Mouse (Mus musculus) MEL (cell line): ENCODE data around the gene Tsga10. TPM values are rescaled to one million over a fixed set of nuclear protein-coding genes. Genes with fewer than 3 reads are reported as not detected.

Source experiments
- DNase-seq: peaks from one replicate; pipeline ENCODE4 v3.0.0; 2011; ENCODE audit warnings: low read depth, low spot score
- H3K27ac ChIP-seq: 2 replicates; pipeline ENCODE4 v1.5.1; 2012; ENCODE audit warnings: low read depth, mild to moderate bottlenecking, control low read depth, low read length, moderate library complexity; ENCODE audit not compliant: control insufficient read depth
- H3K27me3 ChIP-seq, 2 experiments: fragments of 150-350 bp in 1 of 2; sonication (generic) in 1 of 2; 2 replicates each; pipeline ENCODE4 v1.6.1; 2012; ENCODE audit warnings: low read length in 2 of 2, mild to moderate bottlenecking in 2 of 2, improper control_type of control experiment in 1 of 2, moderate library complexity in 1 of 2; ENCODE audit not compliant: insufficient read depth in 2 of 2, control insufficient read depth in 1 of 2
- H3K36me3 ChIP-seq, 2 experiments: 2 replicates each; pipeline ENCODE4 v1.6.1; 2012 to 2014; ENCODE audit warnings: low read length in 2 of 2, improper control_type of control experiment in 1 of 2, inconsistent platforms in 1 of 2, mild to moderate bottlenecking in 1 of 2; ENCODE audit not compliant: insufficient read depth in 2 of 2, control insufficient read depth in 1 of 2
- H3K4me1 ChIP-seq, 2 experiments: fragments of 150-350 bp in 1 of 2; sonication (generic) in 1 of 2; 2 replicates each; pipeline ENCODE4 v1.6.1; 2012; ENCODE audit warnings: low read length in 2 of 2, improper control_type of control experiment in 1 of 2, mild to moderate bottlenecking in 1 of 2; ENCODE audit not compliant: insufficient read depth in 2 of 2, control insufficient read depth in 1 of 2
- H3K4me3 ChIP-seq, 2 experiments: fragments of 150-350 bp in 1 of 2; sonication (generic) in 1 of 2; 2 replicates each; pipeline ENCODE4 v1.5.1; 2012; ENCODE audit warnings: low read depth in 2 of 2, low read length in 2 of 2, mild to moderate bottlenecking in 2 of 2, moderate library complexity in 2 of 2, control low read depth in 1 of 2, improper control_type of control experiment in 1 of 2; ENCODE audit not compliant: control insufficient read depth in 1 of 2, insufficient read depth in 1 of 2
- H3K79me2 ChIP-seq: 2 replicates; pipeline ENCODE4 v1.6.1; 2012; ENCODE audit warnings: mild to moderate bottlenecking, low read length, moderate library complexity; ENCODE audit not compliant: control insufficient read depth, poor library complexity, insufficient read depth
- H3K9ac ChIP-seq: 2 replicates; pipeline ENCODE4 v1.6.1; 2012; ENCODE audit warnings: low read depth, mild to moderate bottlenecking, control low read depth, low read length, moderate library complexity; ENCODE audit not compliant: control insufficient read depth, poor library complexity, severe bottlenecking
- H3K9me3 ChIP-seq: fragments of 150-350 bp; sonication (generic); replicated peaks from 2 replicates; pipeline ENCODE4 v1.6.1; 2012; ENCODE audit warnings: mild to moderate bottlenecking, low read length, improper control_type of control experiment, moderate library complexity; ENCODE audit not compliant: insufficient read depth
- CHD2 ChIP-seq: IDR thresholded peaks from 2 replicates; pipeline ENCODE4 v1.6.1; 2011; ENCODE audit warnings: low read length, improper control_type of control experiment
- ELF1 ChIP-seq: IDR thresholded peaks from 2 replicates; pipeline ENCODE4 v1.6.1; 2014; ENCODE audit warnings: low read depth, mild to moderate bottlenecking, inconsistent platforms, low read length, improper control_type of control experiment, moderate library complexity
- GABPA ChIP-seq: IDR thresholded peaks from 2 replicates; pipeline ENCODE4 v1.6.1; 2012; ENCODE audit warnings: low read depth, mild to moderate bottlenecking, inconsistent platforms, low read length, improper control_type of control experiment, moderate library complexity
- GATA1 ChIP-seq: IDR thresholded peaks from 2 replicates; pipeline ENCODE4 v1.6.1; 2011; ENCODE audit warnings: low read depth, low read length, improper control_type of control experiment
- HCFC1 ChIP-seq: IDR thresholded peaks from 2 replicates; pipeline ENCODE4 v1.6.1; 2012; ENCODE audit warnings: low read depth, mild to moderate bottlenecking, inconsistent platforms, low read length, improper control_type of control experiment, moderate library complexity
- JUND ChIP-seq: IDR thresholded peaks from 2 replicates; pipeline ENCODE4 v1.6.1; 2011; ENCODE audit warnings: low read depth, mild to moderate bottlenecking, improper control_type of control experiment, low read length
- KAT2A ChIP-seq: conservative IDR thresholded peaks from 2 replicates; pipeline ENCODE4 v1.6.1; 2012; ENCODE audit warnings: low read depth, low read length, improper control_type of control experiment, inconsistent platforms
- MEF2A ChIP-seq: IDR thresholded peaks from 2 replicates; pipeline ENCODE4 v1.6.1; 2014; ENCODE audit warnings: low read depth, mild to moderate bottlenecking, inconsistent platforms, low read length, improper control_type of control experiment; ENCODE audit not compliant: poor library complexity, insufficient replicate concordance, severe bottlenecking; ENCODE audit errors: extremely low read depth
- NELFE ChIP-seq: IDR thresholded peaks from 2 replicates; pipeline ENCODE4 v1.6.1; 2011; ENCODE audit warnings: low read depth, low read length, improper control_type of control experiment
- RCOR1 ChIP-seq: IDR thresholded peaks from 2 replicates; pipeline ENCODE4 v1.6.1; 2012; ENCODE audit warnings: low read depth, mild to moderate bottlenecking, inconsistent platforms, low read length, improper control_type of control experiment
- SIN3A ChIP-seq: IDR thresholded peaks from 2 replicates; pipeline ENCODE4 v1.6.1; 2012; ENCODE audit warnings: low read length, improper control_type of control experiment, inconsistent platforms
- SMC3 ChIP-seq: IDR thresholded peaks from 2 replicates; pipeline ENCODE4 v1.6.1; 2011; ENCODE audit warnings: low read depth, low read length, improper control_type of control experiment
- TAL1 ChIP-seq: IDR thresholded peaks from 2 replicates; pipeline ENCODE4 v1.6.1; 2012; ENCODE audit warnings: mild to moderate bottlenecking, inconsistent platforms, low read length, moderate library complexity, mixed read lengths
- UBTF ChIP-seq: IDR thresholded peaks from 2 replicates; pipeline ENCODE4 v1.6.1; 2012; ENCODE audit warnings: low read depth, mild to moderate bottlenecking, inconsistent platforms, low read length, improper control_type of control experiment, moderate library complexity, borderline replicate concordance; ENCODE audit not compliant: insufficient read depth
- USF2 ChIP-seq, 2 experiments: IDR thresholded peaks; 2 replicates each; pipeline ENCODE4 v1.6.1; 2011 to 2012; ENCODE audit warnings: improper control_type of control experiment in 2 of 2, low read length in 2 of 2, borderline replicate concordance in 1 of 2, inconsistent platforms in 1 of 2, low read depth in 1 of 2, mild to moderate bottlenecking in 1 of 2; ENCODE audit not compliant: insufficient read depth in 1 of 2
- ZC3H11A ChIP-seq: IDR thresholded peaks from 2 replicates; pipeline ENCODE4 v1.6.1; 2012; ENCODE audit warnings: low read depth, mild to moderate bottlenecking, inconsistent platforms, low read length, improper control_type of control experiment
- polyA plus RNA-seq, 2 experiments: library from polyadenylated mRNA; stranded (reverse) in 1 of 2; unstranded in 1 of 2; fragments of >175 nt in 1 of 2; fragments of >200 nt in 1 of 2; gene quantifications; 2 replicates each; pipeline versions ENCODE4 v1.2.1 to v1.2.4; 2012; ENCODE audit warnings: low replicate concordance in 2 of 2, low read depth in 1 of 2; ENCODE audit not compliant: insufficient read length in 2 of 2, insufficient read depth in 1 of 2, missing spikeins in 1 of 2
- total RNA-seq: library from RNA; depleted of rRNA; stranded (reverse); fragments of 300-350 nt; gene quantifications from 2 replicates; pipeline ENCODE4 v1.2.3, GENCODE M21; 2012

Gene Tsga10
- total and polyA plus RNA-seq, 3 experiments: 0.35 to 0.64 TPM; not detected in 1

DNA sequence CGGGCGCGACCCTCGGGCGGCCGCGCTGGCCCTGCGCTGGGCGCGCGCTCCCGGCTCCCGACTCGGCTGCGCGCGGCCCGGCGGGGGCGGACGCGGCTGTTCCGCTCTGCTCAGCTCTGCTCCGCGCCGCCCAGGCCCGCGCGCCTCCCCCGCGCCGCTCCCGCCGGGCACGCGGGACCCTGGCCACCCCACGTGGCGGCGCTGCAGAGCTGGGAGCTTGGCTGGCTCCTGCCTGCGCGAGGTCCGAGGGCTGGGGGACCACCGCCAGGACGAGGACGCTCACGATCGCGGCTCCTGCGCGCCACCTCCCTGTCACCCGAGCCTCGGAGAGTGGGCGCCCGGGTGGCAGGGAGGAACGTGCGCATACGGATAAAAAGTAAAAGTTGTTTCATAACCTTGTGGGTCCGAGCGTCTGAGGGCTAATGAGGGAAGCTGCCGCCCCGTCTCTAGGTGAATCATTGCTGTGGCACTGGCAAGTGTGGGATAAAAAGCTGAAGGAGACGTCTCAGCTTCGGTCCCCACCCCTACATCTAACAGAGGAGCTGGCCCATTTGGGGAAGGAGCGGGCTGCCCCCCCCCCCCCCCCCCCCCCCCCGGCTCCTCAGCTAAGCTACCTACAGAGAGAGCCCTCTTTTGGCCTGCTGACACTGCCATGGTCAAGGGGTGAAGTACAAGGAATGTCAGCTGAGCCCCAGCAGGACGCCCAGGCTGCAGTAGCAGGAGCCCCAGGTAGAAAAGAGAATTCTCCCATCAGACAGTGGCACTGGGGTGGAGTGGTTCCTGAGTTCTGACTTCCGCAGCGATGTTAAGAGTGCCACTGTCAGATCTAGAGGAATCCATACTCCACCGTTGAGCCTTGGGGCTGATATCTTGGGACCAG lies 146.2 kb downstream of the Tsga10 start, which contains the start of gene 2010300C02Rik:
Gene 2010300C02Rik (minus strand): TSS at position 325 of the 880 bp plus-strand sequence.
- H3K4me1 ChIP-seq: no peaks in the 10 kb centered on the region
- no peaks in the 10 kb centered on the region for H3K9me3 ChIP-seq
- no peak within 1 kb of the TSS for H3K27ac ChIP-seq
- no peak for DNase-seq
- no peak within 1 kb of the TSS for H3K4me3 ChIP-seq
- no peaks in the 10 kb centered on the region for H3K36me3 ChIP-seq
- TF ChIP-seq GABPA (no peak), GATA1 (no peak), SIN3A (no peak), ELF1 (no peak), MEF2A (no peak)
- no peak within 1 kb of the TSS for H3K9ac ChIP-seq
- no peaks in the 10 kb centered on the region for H3K79me2 ChIP-seq
- peaks cover 5 to 11% of the 10 kb centered on the region in 2 experiments; a peak in 3 of 4 replicates for H3K27me3 ChIP-seq

DNA sequence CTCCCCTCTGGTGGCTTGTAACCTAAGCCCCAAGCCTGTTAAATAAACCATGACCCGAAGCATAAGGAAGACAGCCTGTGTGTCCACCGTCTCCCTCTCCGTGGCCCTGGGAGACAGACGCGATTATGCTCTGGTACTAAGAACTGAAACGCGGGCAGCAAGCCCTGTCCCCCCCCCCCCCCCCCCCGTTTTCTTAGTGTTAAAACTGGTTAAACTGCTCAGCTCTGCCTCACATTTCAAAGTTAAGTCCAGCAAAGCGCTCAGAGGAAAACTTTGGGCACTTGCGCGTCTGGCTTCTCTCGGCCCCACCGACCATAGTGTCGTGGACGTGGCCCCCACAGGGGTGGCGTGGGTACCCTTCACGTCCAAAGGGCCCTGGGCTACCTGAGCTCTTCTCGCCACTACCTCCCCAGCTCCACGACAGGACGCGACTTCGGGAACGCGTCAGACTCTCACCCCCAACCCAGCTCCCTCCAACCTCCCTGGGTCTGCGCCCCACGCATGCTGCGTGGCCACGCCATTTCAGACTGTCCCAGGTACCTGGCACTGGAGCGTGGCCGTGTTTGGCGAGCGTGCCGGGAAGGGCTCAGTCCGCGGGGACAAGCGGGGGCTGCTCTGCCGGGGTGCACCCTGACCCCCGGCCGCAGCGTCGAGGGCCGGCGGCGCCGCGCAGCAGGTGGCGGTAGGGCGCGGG lies 147.1 kb downstream of the Tsga10 start:
- Histone ChIP-seq H3K36me3 (no peaks in the 10 kb centered on the region), H3K9ac (no peak overlapping the region), H3K79me2 (no peaks in the 10 kb centered on the region), H3K4me1 (no peaks in the 10 kb centered on the region), H3K4me3 (no peak overlapping the region), H3K27me3 (peaks cover 5 to 11% of the 10 kb centered on the region in 2 experiments; a peak in 3 of 4 replicates), H3K9me3 (no peaks in the 10 kb centered on the region), H3K27ac (no peak overlapping the region)
- no peak for TF ChIP-seq ZC3H11A
- TF ChIP-seq UBTF: no peak
- TF ChIP-seq CHD2: no peak
- no peak for TF ChIP-seq HCFC1
- TF ChIP-seq KAT2A: no peak
- no peak for TF ChIP-seq JUND
- no peak for TF ChIP-seq NELFE
- TF ChIP-seq GABPA: no peak
- TF ChIP-seq SMC3: no peak
- no peak for TF ChIP-seq TAL1
- TF ChIP-seq USF2 (IDR thresholded peaks at IDR 0.05; ENCODE audit: borderline replicate concordance in 1 of 2, insufficient read depth in 1 of 2, low read depth in 1 of 2, low read length in 2 of 2): no peak
- no peak for TF ChIP-seq RCOR1
- no peak for DNase-seq
